Mouse (Mus musculus): ENCODE measurements around the gene Mbl2. TPM values are rescaled to one million over a fixed set of nuclear protein-coding genes. Genes with fewer than 3 reads are reported as not detected.

Gene Mbl2
- not detected for total RNA-seq (2021)
- 0.67 TPM in 1 of 2 replicates, not detected in the other for polyA plus RNA-seq (2012; rRNA removed)
- long read RNA-seq: 0 reads

DNA sequence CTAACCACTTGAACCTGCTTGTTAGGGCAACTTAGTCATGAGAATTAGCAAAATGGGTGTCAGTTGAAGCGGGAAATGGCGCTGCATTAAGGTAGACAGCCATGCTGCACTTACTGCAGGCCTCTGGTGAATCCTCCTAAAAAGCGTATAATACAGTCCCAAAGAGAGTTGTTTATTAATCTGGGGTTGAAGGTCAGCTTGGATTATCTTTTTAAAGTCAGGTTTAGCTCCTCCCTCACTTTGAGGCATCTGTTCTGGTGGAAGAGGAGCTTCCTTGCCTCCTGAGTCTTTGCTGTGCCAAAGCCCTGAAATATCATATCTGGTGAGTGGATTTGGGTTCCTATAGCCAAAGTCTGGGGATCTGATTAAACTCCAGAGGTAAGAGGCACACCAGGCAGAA is at the start of gene Mbl2:
Gene Mbl2, plus strand, starts transcription at position 252 of the 400 bp plus-strand sequence.
- Histone ChIP-seq H3K4me3 (no peak within 1 kb of the TSS), H3K27ac (no peak within 1 kb of the TSS), H3K4me1 (ENCODE audit: control insufficient read depth, insufficient read depth, low read length) (no peaks in the 10 kb centered on the region), H3K36me3 (ENCODE audit: control insufficient read depth, insufficient read depth, low read length) (no peaks in the 10 kb centered on the region), H3K9ac (ENCODE audit: low read depth, low read length) (no peak within 1 kb of the TSS), H3K79me2 (replicated peaks; ENCODE audit: control insufficient read depth, insufficient read depth, low read length) (no peaks in the 10 kb centered on the region), H3K27me3 (ENCODE audit: control insufficient read depth, insufficient read depth, low read length) (no peaks in the 10 kb centered on the region)
- no peak for DNase-seq
- intact Hi-C loops (cut with DNase I): no loop called here
- no peak for TF ChIP-seq CTCF (IDR thresholded peaks at IDR 0.05)
- no peak for TF ChIP-seq POLR2A (IDR thresholded peaks at IDR 0.05; ENCODE audit: insufficient read depth, low read depth, low read length)
- WGBS: 88% methylated on average over 3 of the region's 3 CpGs

GRCm38 (mm10) chr19:30185536-30185935 is 47.2 kb upstream of the Mbl2 start:
- H3K4me3 ChIP-seq: no peak overlapping the region
- H3K36me3 ChIP-seq (ENCODE audit: control insufficient read depth, insufficient read depth, low read length): no peaks in the 10 kb centered on the region
- H3K79me2 ChIP-seq (replicated peaks; ENCODE audit: control insufficient read depth, insufficient read depth, low read length): no peaks in the 10 kb centered on the region
- no peaks in the 10 kb centered on the region for H3K27me3 ChIP-seq (ENCODE audit: control insufficient read depth, insufficient read depth, low read length)
- H3K4me1 ChIP-seq (ENCODE audit: control insufficient read depth, insufficient read depth, low read length): no peaks in the 10 kb centered on the region
- no peak overlapping the region for H3K27ac ChIP-seq
- intact Hi-C loops (cut with DNase I): no loop called here
- no peak overlapping the region for H3K9ac ChIP-seq (ENCODE audit: low read depth, low read length)
- TF ChIP-seq POLR2A (IDR thresholded peaks at IDR 0.05; ENCODE audit: insufficient read depth, low read depth, low read length): no peak
- no peak for TF ChIP-seq CTCF (IDR thresholded peaks at IDR 0.05)
- TF ChIP-seq EP300 (IDR thresholded peaks at IDR 0.05; ENCODE audit: insufficient read depth, low read depth, low read length): no peak
- no peak for DNase-seq
- 77% methylated on average over 2 of the region's 2 CpGs for WGBS

- TF ChIP-seq POLR2A (IDR thresholded peaks at IDR 0.05; ENCODE audit: insufficient read depth, low read depth, low read length) (no peak), CTCF (IDR thresholded peaks at IDR 0.05) (no peak), EP300 (IDR thresholded peaks at IDR 0.05; ENCODE audit: insufficient read depth, low read depth, low read length) (no peak)
- 91% methylated on average over 2 of the region's 2 CpGs for WGBS
- Histone ChIP-seq H3K79me2 (replicated peaks; ENCODE audit: control insufficient read depth, insufficient read depth, low read length) (no peaks in the 10 kb centered on the region), H3K27me3 (ENCODE audit: control insufficient read depth, insufficient read depth, low read length) (no peaks in the 10 kb centered on the region), H3K36me3 (ENCODE audit: control insufficient read depth, insufficient read depth, low read length) (no peaks in the 10 kb centered on the region), H3K4me3 (no peak overlapping the region), H3K4me1 (ENCODE audit: control insufficient read depth, insufficient read depth, low read length) (no peaks in the 10 kb centered on the region), H3K9ac (ENCODE audit: low read depth, low read length) (no peak overlapping the region), H3K27ac (no peak overlapping the region)
- intact Hi-C loops (cut with DNase I): no loop called here
- no peak for DNase-seq
Measured at GRCm38 (mm10) chr19:30187232-30187631, 45.5 kb upstream of the Mbl2 start.

DNA sequence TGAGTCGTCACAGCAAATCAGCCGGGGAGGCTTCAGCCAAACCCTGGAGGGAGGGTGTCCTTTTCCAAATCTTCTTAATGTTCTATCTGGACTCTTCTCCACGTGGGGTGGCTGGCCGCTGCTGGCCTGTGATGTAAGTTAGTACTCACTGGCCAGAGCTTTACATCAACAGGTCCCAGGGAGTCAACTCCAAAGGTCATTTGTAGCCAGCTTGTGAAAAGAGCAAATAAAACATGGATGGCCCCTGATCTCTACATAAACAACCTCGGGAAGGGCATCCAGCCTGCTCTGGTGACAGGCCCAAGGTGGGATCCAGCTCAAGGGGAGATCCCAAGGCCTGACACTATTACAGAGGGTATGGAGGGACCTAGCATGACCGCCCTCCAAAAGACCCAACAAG is 37.7 kb upstream of the Mbl2 start:
- H3K36me3 ChIP-seq (ENCODE audit: control insufficient read depth, insufficient read depth, low read length): no peaks in the 10 kb centered on the region
- DNase-seq: no peak
- no peak for TF ChIP-seq EP300 (IDR thresholded peaks at IDR 0.05; ENCODE audit: insufficient read depth, low read depth, low read length)
- no peak for TF ChIP-seq CTCF (IDR thresholded peaks at IDR 0.05)
- H3K27ac ChIP-seq: no peak overlapping the region
- no peaks in the 10 kb centered on the region for H3K27me3 ChIP-seq (ENCODE audit: control insufficient read depth, insufficient read depth, low read length)
- 75% methylated on average over 6 of the region's 6 CpGs for WGBS
- no peaks in the 10 kb centered on the region for H3K79me2 ChIP-seq (replicated peaks; ENCODE audit: control insufficient read depth, insufficient read depth, low read length)
- intact Hi-C loops (cut with DNase I): no loop called here
- H3K4me1 ChIP-seq (ENCODE audit: control insufficient read depth, insufficient read depth, low read length): no peaks in the 10 kb centered on the region
- no peak overlapping the region for H3K9ac ChIP-seq (ENCODE audit: low read depth, low read length)
- no peak overlapping the region for H3K4me3 ChIP-seq

- WGBS: 59% methylated on average over 7 of the region's 7 CpGs
Measured at GRCm38 (mm10) chr19:30202177-30202576, 30.6 kb upstream of the Mbl2 start.

DNA sequence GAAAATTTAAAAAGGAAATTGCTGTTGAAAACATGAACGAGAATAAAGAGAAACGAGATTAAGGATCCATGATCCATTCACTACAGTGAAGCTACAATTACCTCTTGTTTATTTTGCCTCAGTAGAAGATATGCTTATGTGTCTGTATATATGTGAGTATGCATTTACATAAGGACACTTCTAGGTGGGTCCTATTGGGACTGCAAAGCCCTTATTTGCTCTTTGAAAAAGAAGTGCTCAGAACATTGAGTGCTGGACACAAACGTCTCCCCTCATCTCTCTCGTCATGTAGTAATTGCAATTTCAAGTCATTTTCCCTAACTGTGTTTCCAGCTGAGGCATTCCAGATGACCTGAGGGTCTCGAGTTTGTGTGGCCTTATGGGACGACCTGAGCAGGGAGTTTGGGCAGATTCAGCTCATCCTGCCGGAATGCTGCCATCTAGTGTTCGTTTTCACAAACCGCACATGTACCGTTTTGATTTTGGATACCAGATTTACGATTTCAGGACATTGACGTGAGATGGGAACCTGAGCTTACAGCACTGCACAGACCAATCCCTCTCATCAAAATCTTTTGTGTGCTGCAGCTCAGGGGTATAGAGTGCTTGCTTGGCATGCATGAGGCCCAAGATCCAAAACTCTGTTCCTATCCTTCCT is 27.5 kb upstream of the Mbl2 start:
- DNase-seq: peak in 1 of 2 experiments; percentile 3

More at GRCm38 (mm10) chr19:30202177-30202576, 30.6 kb upstream of the Mbl2 start:
- intact Hi-C loops (cut with DNase I): loop anchor here (10.0 kb wide), 1 partner anchor 517 kb away; no protein-coding TSS in a partner anchor
- no peaks in the 10 kb centered on the region for H3K27me3 ChIP-seq (ENCODE audit: control insufficient read depth, insufficient read depth, low read length)
- no peak for TF ChIP-seq POLR2A (IDR thresholded peaks at IDR 0.05; ENCODE audit: insufficient read depth, low read depth, low read length)
- no peak for TF ChIP-seq CTCF (IDR thresholded peaks at IDR 0.05)
- no peak for TF ChIP-seq EP300 (IDR thresholded peaks at IDR 0.05; ENCODE audit: insufficient read depth, low read depth, low read length)
- no peaks in the 10 kb centered on the region for H3K36me3 ChIP-seq (ENCODE audit: control insufficient read depth, insufficient read depth, low read length)
- no peak overlapping the region for H3K4me3 ChIP-seq
- no peaks in the 10 kb centered on the region for H3K79me2 ChIP-seq (replicated peaks; ENCODE audit: control insufficient read depth, insufficient read depth, low read length)
- no peak for DNase-seq
- H3K4me1 ChIP-seq (ENCODE audit: control insufficient read depth, insufficient read depth, low read length): no peaks in the 10 kb centered on the region
- H3K9ac ChIP-seq (ENCODE audit: low read depth, low read length): no peak overlapping the region
- no peak overlapping the region for H3K27ac ChIP-seq

More for the DNA sequence above, 27.5 kb upstream of the Mbl2 start:
- Histone ChIP-seq H3K4me1 (ENCODE audit: control insufficient read depth, insufficient read depth, low read length) (no peaks in the 10 kb centered on the region), H3K4me3 (no peak overlapping the region), H3K27me3 (ENCODE audit: control insufficient read depth, insufficient read depth, low read length) (no peaks in the 10 kb centered on the region), H3K36me3 (ENCODE audit: control insufficient read depth, insufficient read depth, low read length) (no peaks in the 10 kb centered on the region), H3K79me2 (replicated peaks; ENCODE audit: control insufficient read depth, insufficient read depth, low read length) (no peaks in the 10 kb centered on the region), H3K27ac (no peak overlapping the region), H3K9ac (ENCODE audit: low read depth, low read length) (no peak overlapping the region)
- WGBS: 18% methylated on average over 12 of the region's 12 CpGs
- TF ChIP-seq CTCF (IDR thresholded peaks at IDR 0.05) (peak; percentile 85), POLR2A (IDR thresholded peaks at IDR 0.05; ENCODE audit: insufficient read depth, low read depth, low read length) (no peak), EP300 (IDR thresholded peaks at IDR 0.05; ENCODE audit: insufficient read depth, low read depth, low read length) (0 out of 2 replicates have a peak, but pooled peaks have one; percentile 31)
- intact Hi-C loops (cut with DNase I): loop anchor here (2.0 to 10.0 kb wide), 2 partner anchors 380 to 520 kb away; no protein-coding TSS in a partner anchor
